Mouse (Mus musculus) heart, adult 2 months (tissue): ENCODE data around the gene Tspan2.

Source experiments
- CTCF ChIP-seq: fragments of 200-600 bp; IDR thresholded peaks from 2 replicates; pipeline ENCODE4 v1.8.1; 2022; ENCODE audit warnings: antibody characterized with exemption, mild to moderate bottlenecking, moderate library complexity
- EP300 ChIP-seq: fragments of 200-500 bp; IDR thresholded peaks from 2 replicates; pipeline ENCODE4 v1.6.1; 2011; ENCODE audit warnings: low read depth, low read length, control low read depth; ENCODE audit not compliant: insufficient read depth
- POLR2A ChIP-seq: fragments of 200-500 bp; IDR thresholded peaks from 2 replicates; pipeline ENCODE4 v1.6.1; 2011; ENCODE audit warnings: mild to moderate bottlenecking, low read depth, low read length, control low read depth; ENCODE audit not compliant: insufficient read depth

- no peak for TF ChIP-seq EP300
- TF ChIP-seq CTCF: no peak
- no peak for TF ChIP-seq POLR2A
Measured at GRCm38 (mm10) chr3:102701303-102701702, 33.0 kb upstream of the Tspan2 start.
